Mouse (Mus musculus) heart, embryonic 12.5 days (tissue): ENCODE data around the gene Cyp2a12. TPM values are rescaled to one million over a fixed set of nuclear protein-coding genes. Genes with fewer than 3 reads are reported as not detected.
"Not testable (repeated sequence)": the region's sequence is repeated elsewhere in the genome, so short reads cannot be mapped to it uniquely, and the experiment has no call there.

ENCODE experiments used
- ATAC-seq: fragments of 200-750 bp; cut with Nextera tagmentation; 2 replicates; pipeline ENCODE4 v1.8.0; 2017; ENCODE audit warnings: moderate TSS enrichment, moderate library complexity; ENCODE audit not compliant: insufficient number of reproducible peaks, low FRiP score
- H3K27ac ChIP-seq: fragments of 300-500 bp; sonication (generic); 2 replicates; pipeline ENCODE4 v1.5.1; 2016; ENCODE audit warnings: mild to moderate bottlenecking, moderate library complexity; ENCODE audit not compliant: poor library complexity, severe bottlenecking
- H3K27me3 ChIP-seq: fragments of 300-500 bp; sonication (generic); replicated peaks from 2 replicates; pipeline ENCODE4 v1.6.1; 2016; ENCODE audit warnings: mild to moderate bottlenecking, moderate library complexity
- H3K36me3 ChIP-seq: fragments of 300-500 bp; sonication (generic); 2 replicates; pipeline ENCODE4 v1.6.1; 2016; ENCODE audit warnings: mild to moderate bottlenecking, moderate library complexity
- H3K4me1 ChIP-seq: fragments of 300-500 bp; sonication (generic); replicated peaks from 2 replicates; pipeline ENCODE4 v1.6.1; 2016; ENCODE audit warnings: mild to moderate bottlenecking
- H3K4me2 ChIP-seq: fragments of 300-500 bp; sonication (generic); 2 replicates; pipeline ENCODE4 v1.6.1; 2016; ENCODE audit warnings: mild to moderate bottlenecking, moderate library complexity
- H3K4me3 ChIP-seq: fragments of 300-500 bp; sonication (generic); 2 replicates; pipeline ENCODE4 v1.5.1; 2016; ENCODE audit warnings: mild to moderate bottlenecking
- H3K9ac ChIP-seq: fragments of 300-500 bp; sonication (generic); 2 replicates; pipeline ENCODE4 v1.6.1; 2016; ENCODE audit warnings: mild to moderate bottlenecking, moderate library complexity
- H3K9me3 ChIP-seq: fragments of 300-500 bp; sonication (generic); replicated peaks from 2 replicates; pipeline ENCODE4 v1.6.1; 2016; ENCODE audit warnings: mild to moderate bottlenecking, moderate library complexity
- WGBS: fragments of 180-500 bp; shearing (Covaris S2); methylation state at CpG from one replicate; pipeline ENCODE4 v1.1.7; 2016; 5-methylcytosine and 5-hydroxymethylcytosine counted together
- polyA plus RNA-seq: library from polyadenylated mRNA; unstranded; fragments of >200 nt; fragmentation: Nextera tagmentation; extraction: Ambion mirVana; gene quantifications from 2 replicates; pipeline ENCODE4 v1.2.1, GENCODE M21; 2016

The Cyp2a12 gene
- polyA plus RNA-seq, result not detected in 2 replicates

- no peak for ATAC-seq
- no peak within 1 kb of the TSS for H3K9ac ChIP-seq
- H3K27ac ChIP-seq, result no peak within 1 kb of the TSS
- H3K4me1 ChIP-seq, result no peaks in the 10 kb centered on the region
- H3K4me3 ChIP-seq, result no peak within 1 kb of the TSS
- 72% methylated on average over 2 of the region's 2 CpGs for WGBS
- 0 out of 2 replicates have a peak, but pooled peaks cover 4% of the 10 kb centered on the region for H3K9me3 ChIP-seq
- H3K36me3 ChIP-seq, result no peaks in the 10 kb centered on the region
- no peaks in the 10 kb centered on the region for H3K27me3 ChIP-seq
- H3K4me2 ChIP-seq, result no peak within 1 kb of the TSS
Measured at GRCm38 (mm10) chr7:27028789-27029188, at the start of gene Cyp2a12. Cyp2a12 (plus strand) TSS chr7:27029081.

GRCm38 (mm10) chr7:26981464-26981863, 47.4 kb upstream of the Cyp2a12 start:
- not testable (repeated sequence) for H3K27me3 ChIP-seq, ATAC-seq
- WGBS, result 69% methylated on average over 2 of the region's 2 CpGs

GRCm38 (mm10) chr7:26981937-26982336, 46.9 kb upstream of the Cyp2a12 start:
- H3K4me3 ChIP-seq, ATAC-seq, H3K9me3 ChIP-seq, H3K36me3 ChIP-seq, H3K9ac ChIP-seq, H3K4me2 ChIP-seq, H3K4me1 ChIP-seq, H3K27me3 ChIP-seq, H3K27ac ChIP-seq: not testable (repeated sequence)
- WGBS, result 73% methylated on average over 1 of the region's 1 CpGs

More at GRCm38 (mm10) chr7:26981464-26981863, 47.4 kb upstream of the Cyp2a12 start:
- not testable (repeated sequence) for H3K4me1 ChIP-seq, H3K9me3 ChIP-seq, H3K4me3 ChIP-seq, H3K36me3 ChIP-seq, H3K27ac ChIP-seq, H3K4me2 ChIP-seq, H3K9ac ChIP-seq

GRCm38 (mm10) chr7:26982551-26982950, 46.3 kb upstream of the Cyp2a12 start:
- 18% methylated on average over 1 of the region's 1 CpGs for WGBS
- Histone ChIP-seq H3K4me1 (no peaks in the 10 kb centered on the region), H3K27me3 (no peaks in the 10 kb centered on the region), H3K36me3 (no peaks in the 10 kb centered on the region), H3K9ac (no peak overlapping the region), H3K4me2 (no peak overlapping the region), H3K9me3 (peaks cover 3% of the 10 kb centered on the region; the same call in 1 of the 2 replicates), H3K4me3 (no peak overlapping the region), H3K27ac (no peak overlapping the region)
- ATAC-seq, result no peak

- not testable (repeated sequence) for H3K9ac ChIP-seq, H3K9me3 ChIP-seq, H3K36me3 ChIP-seq, H3K4me3 ChIP-seq, H3K4me2 ChIP-seq, H3K4me1 ChIP-seq, H3K27ac ChIP-seq, ATAC-seq, H3K27me3 ChIP-seq
- WGBS, result 34% methylated on average over 1 of the region's 1 CpGs
Measured at GRCm38 (mm10) chr7:26983151-26983550, 45.7 kb upstream of the Cyp2a12 start.

- H3K27ac ChIP-seq, H3K4me2 ChIP-seq, H3K4me1 ChIP-seq, H3K9me3 ChIP-seq, H3K9ac ChIP-seq, H3K4me3 ChIP-seq, ATAC-seq, H3K27me3 ChIP-seq, H3K36me3 ChIP-seq: not testable (repeated sequence)
Measured at GRCm38 (mm10) chr7:27026581-27026980, 2.3 kb upstream of the Cyp2a12 start.

GRCm38 (mm10) chr7:27048886-27049285, 20.0 kb downstream of the Cyp2a12 start:
- H3K36me3 ChIP-seq, H3K9me3 ChIP-seq, ATAC-seq, H3K9ac ChIP-seq, H3K4me3 ChIP-seq, H3K27me3 ChIP-seq, H3K4me2 ChIP-seq, H3K27ac ChIP-seq, H3K4me1 ChIP-seq: not testable (repeated sequence)
- 51% methylated on average over 1 of the region's 1 CpGs for WGBS

GRCm38 (mm10) chr7:27059333-27059732, 30.5 kb downstream of the Cyp2a12 start:
- not testable (repeated sequence) for H3K4me1 ChIP-seq, H3K4me3 ChIP-seq, H3K27ac ChIP-seq, H3K4me2 ChIP-seq, H3K9me3 ChIP-seq, ATAC-seq, H3K9ac ChIP-seq, H3K36me3 ChIP-seq, H3K27me3 ChIP-seq
- WGBS, result 77% methylated on average over 2 of the region's 2 CpGs

- not testable (repeated sequence) for H3K36me3 ChIP-seq, H3K4me2 ChIP-seq, H3K4me1 ChIP-seq, H3K27me3 ChIP-seq, ATAC-seq, H3K9ac ChIP-seq, H3K27ac ChIP-seq, H3K9me3 ChIP-seq, H3K4me3 ChIP-seq
Measured at GRCm38 (mm10) chr7:27059896-27060295, 31.0 kb downstream of the Cyp2a12 start.

GRCm38 (mm10) chr7:27078641-27079040, 49.8 kb downstream of the Cyp2a12 start:
- no peak for ATAC-seq
- Histone ChIP-seq H3K27me3 (no peaks in the 10 kb centered on the region), H3K4me3 (no peak overlapping the region), H3K4me1 (no peaks in the 10 kb centered on the region), H3K4me2 (no peak overlapping the region), H3K27ac (no peak overlapping the region), H3K9ac (no peak overlapping the region), H3K9me3 (peaks cover 3% of the 10 kb centered on the region; the same call in 1 of the 2 replicates), H3K36me3 (no peaks in the 10 kb centered on the region)
- WGBS, result 66% methylated on average over 1 of the region's 1 CpGs

- no peak for ATAC-seq
- H3K4me2 ChIP-seq, result no peak overlapping the region
- H3K4me1 ChIP-seq, result no peaks in the 10 kb centered on the region
- no peaks in the 10 kb centered on the region for H3K36me3 ChIP-seq
- peaks cover 3% of the 10 kb centered on the region; the same call in 1 of the 2 replicates for H3K9me3 ChIP-seq
- H3K4me3 ChIP-seq, result no peak overlapping the region
- 62% methylated on average over 2 of the region's 2 CpGs for WGBS
- no peaks in the 10 kb centered on the region for H3K27me3 ChIP-seq
- H3K9ac ChIP-seq, result no peak overlapping the region
- no peak overlapping the region for H3K27ac ChIP-seq
Measured at GRCm38 (mm10) chr7:27081625-27082024, 52.7 kb downstream of the Cyp2a12 start.
